9 mouse cellular contexts compared by ENCODE assay signal in the genomic region with DNA sequence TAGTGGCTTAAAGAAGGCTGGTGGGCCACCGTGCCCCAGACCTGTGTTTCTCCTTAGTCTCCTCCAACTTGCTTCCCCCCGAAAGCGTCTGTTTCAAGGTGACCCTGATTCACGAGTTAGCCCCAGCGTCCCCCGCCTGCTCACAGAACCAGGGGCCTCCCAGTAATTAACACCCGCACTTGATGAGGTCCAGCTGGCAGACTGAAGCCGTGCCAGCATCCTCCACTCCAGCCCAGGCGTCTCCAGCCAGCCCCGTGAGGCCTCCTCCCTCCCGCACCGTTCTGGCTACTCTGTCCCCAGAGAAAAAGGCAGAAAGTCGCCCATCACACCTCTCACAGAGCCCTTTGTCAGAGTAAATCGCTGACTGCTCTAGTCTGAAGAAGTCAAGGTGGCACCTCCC.
DNase-seq lines count a peak whose midpoint lies in the region; ATAC-seq and TF ChIP-seq lines count a peak whose summit lies in the region.
"Had no signal": no experiment of that assay in that cellular context is flagged by ENCODE, and none has a peak within 500 bp of the region (broad histone marks: within the 10 kb centered on the region; RNA-seq: fewer than 3 reads in every experiment).

No protein-coding gene starts in this region.

- no peak for ATAC-seq in midbrain, embryonic 12.5 days (ENCODE audit: low FRiP score, low read depth)
- ATAC-seq in activated CD4-positive, CD25-positive, alpha-beta regulatory T cell, adult 4 months: no peak
- ATAC-seq in liver, postnatal 0 days: no peak

- WGBS in midbrain, embryonic 12.5 days: 59% methylated on average over 14 of the region's 14 CpGs
- WGBS in liver, postnatal 0 days (ENCODE audit: insufficient replicate concordance): 68% methylated on average over 14 of the region's 14 CpGs

- H3K4me3 ChIP-seq in midbrain, embryonic 12.5 days: no peak overlapping the region
- no peak overlapping the region for H3K4me3 ChIP-seq in liver, postnatal 0 days (ENCODE audit: low read depth, low read length)
- H3K4me3 ChIP-seq: myocyte had no signal

- no peak for TF ChIP-seq CTCF in liver, postnatal 0 days (IDR thresholded peaks at IDR 0.05; ENCODE audit: low read depth)

- DNase-seq in retina, postnatal 1 day: peak; percentile 75
- no peak for DNase-seq in retina, embryonic 14.5 days (ENCODE audit: low spot score)
- peak; percentile 28 for DNase-seq in heart, adult 8-10 months (ENCODE audit: low spot score)
- DNase-seq in kidney, adult 9 months: peak; percentile 10
- DNase-seq in gastrocnemius, postnatal 36 days: no peak
- DNase-seq in liver, postnatal 0 days: no peak

- no peaks in the 10 kb centered on the region for H3K9me3 ChIP-seq in midbrain, embryonic 12.5 days
- no peaks in the 10 kb centered on the region for H3K9me3 ChIP-seq in liver, postnatal 0 days (ENCODE audit: low read length)

- peaks cover 69% of the 10 kb centered on the region for H3K4me1 ChIP-seq in midbrain, embryonic 12.5 days
- H3K4me1 ChIP-seq in liver, postnatal 0 days (ENCODE audit: insufficient read depth): no peaks in the 10 kb centered on the region

- no peaks in the 10 kb centered on the region for H3K27me3 ChIP-seq in midbrain, embryonic 12.5 days
- H3K27me3 ChIP-seq in liver, postnatal 0 days (ENCODE audit: insufficient read depth, low read length): no peaks in the 10 kb centered on the region

- no peak overlapping the region for H3K9ac ChIP-seq in midbrain, embryonic 12.5 days (replicated peaks)
- no peak overlapping the region for H3K9ac ChIP-seq in liver, postnatal 0 days (replicated peaks)

- H3K36me3 ChIP-seq in midbrain, embryonic 12.5 days: no peaks in the 10 kb centered on the region
- H3K36me3 ChIP-seq in liver, postnatal 0 days (replicated peaks; ENCODE audit: insufficient read depth, low read length): no peaks in the 10 kb centered on the region

- H3K4me2 ChIP-seq in midbrain, embryonic 12.5 days (replicated peaks): no peak overlapping the region
- H3K4me2 ChIP-seq in liver, postnatal 0 days (ENCODE audit: low read depth, low read length): no peak overlapping the region

- intact Hi-C loops in gastrocnemius, postnatal 36 days (cut with DNase I): no loop called here

- peak overlapping the region; percentile 83 for H3K27ac ChIP-seq in midbrain, embryonic 12.5 days (replicated peaks)
- no peak overlapping the region for H3K27ac ChIP-seq in liver, postnatal 0 days (ENCODE audit: low read depth)

- TF ChIP-seq EP300 in liver, postnatal 0 days (IDR thresholded peaks at IDR 0.05; ENCODE audit: low read depth): no peak

Comparison
In these comparisons a context has a peak if more than half of its experiments do, and no peak if none do; other contexts are left out.
1. DNase-seq: peak in retina, postnatal 1 day (single experiment), heart, adult 8-10 months (single experiment) and kidney, adult 9 months (single experiment); none in retina, embryonic 14.5 days (single experiment), gastrocnemius, postnatal 36 days (0 of 2) and liver, postnatal 0 days (single experiment).